Mouse (Mus musculus): ENCODE results near the gene Trim46.
"Not testable (repeated sequence)": the region's sequence is repeated elsewhere in the genome, so short reads cannot be mapped to it uniquely, and the experiment has no call there.

The Trim46 gene

DNA sequence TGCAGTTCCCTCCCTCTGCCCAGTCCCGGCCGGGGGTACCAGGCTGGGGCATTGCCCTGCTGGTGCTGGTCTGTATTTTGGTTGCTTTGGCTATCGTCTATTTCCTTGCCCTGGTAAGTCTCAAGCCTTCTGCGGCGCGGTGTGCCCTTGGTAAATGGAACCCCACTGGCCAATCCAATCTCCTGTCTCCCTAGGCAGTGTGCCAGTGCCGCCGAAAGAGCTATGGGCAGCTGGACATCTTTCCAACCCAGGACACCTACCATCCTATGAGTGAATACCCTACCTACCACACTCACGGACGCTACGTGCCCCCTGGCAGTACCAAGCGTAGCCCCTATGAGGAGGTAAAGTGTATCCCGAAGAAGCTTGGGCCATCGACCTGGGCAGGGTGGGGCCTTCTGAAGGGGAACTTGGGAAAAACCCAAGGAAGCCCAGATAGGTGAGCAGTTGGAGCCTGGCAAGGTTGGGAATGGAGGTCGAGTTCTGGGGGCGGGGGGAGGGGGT, 14.3 kb downstream of the Trim46 start:
- no peak for DNase-seq

DNA sequence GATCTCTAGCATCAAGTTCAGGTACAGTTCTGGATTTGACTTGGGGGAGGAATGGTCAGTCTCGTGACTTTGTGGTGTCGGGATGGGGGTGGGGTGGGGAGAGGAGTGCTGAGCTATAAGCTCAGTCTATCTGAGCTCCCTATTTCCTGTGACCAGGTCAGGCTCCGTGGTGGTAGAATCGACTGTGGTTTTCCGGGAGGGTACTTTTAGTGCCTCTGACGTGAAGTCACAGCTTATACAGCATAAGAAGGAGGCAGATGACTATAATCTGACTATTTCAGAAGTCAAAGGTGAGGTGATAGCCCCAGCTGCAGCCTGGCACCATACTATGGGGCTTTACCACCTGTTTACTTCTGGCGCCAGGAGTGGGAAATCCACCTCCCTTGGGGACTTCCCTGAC, 14.8 kb downstream of the Trim46 start:
- DNase-seq = no peak

DNA sequence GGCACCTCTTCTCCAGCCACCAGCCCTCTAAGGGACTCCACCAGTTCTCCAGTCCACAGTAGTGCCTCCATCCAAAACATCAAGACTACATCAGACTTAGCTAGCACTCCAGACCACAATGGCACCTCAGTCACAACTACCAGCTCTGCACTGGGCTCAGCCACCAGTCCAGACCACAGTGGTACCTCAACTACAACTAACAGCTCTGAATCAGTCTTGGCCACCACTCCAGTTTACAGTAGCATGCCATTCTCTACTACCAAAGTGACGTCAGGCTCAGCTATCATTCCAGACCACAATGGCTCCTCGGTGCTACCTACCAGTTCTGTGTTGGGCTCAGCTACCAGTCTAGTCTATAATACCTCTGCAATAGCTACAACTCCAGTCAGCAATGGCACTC, 15.5 kb downstream of the Trim46 start:
- DNase-seq = no peak

DNA sequence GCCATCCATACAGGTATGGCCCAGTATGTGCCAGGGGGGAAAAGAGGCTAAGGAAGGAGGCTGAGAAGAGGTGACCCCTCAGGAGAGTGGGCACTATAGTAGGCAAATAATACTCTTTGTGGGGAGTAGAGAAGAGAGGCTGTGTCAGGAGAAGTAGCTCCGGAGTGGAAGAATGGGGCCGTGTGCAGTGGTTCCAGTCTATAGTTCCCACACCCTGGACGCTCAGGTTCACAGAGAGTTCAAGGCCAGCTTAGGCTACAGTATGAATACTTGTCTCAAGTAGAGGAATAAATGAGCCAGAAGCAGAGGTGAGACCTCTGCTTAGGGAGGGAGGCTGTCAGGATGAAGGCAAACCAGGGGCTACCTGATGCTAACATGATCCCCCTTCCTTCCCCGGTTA, 16.8 kb downstream of the Trim46 start:
- DNase-seq = no peak

DNA sequence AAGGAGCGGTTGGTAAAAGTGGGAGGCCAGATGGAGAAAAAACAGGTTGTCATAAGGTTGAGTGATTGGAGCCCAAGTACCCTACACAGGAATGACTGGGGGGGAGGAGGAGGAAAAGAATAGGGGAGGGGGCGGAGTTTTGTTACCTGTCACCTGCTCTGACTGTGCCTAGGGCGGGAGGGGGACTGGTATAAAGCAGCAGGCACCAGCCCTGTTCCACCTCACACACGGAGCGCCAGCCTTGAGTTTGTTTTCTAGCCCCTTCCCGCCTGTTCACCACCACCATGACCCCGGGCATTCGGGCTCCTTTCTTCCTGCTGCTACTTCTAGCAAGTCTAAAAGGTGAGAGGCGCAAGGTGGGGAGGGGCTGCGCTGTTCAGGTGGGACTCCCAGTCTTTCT, 17.3 kb downstream of the Trim46 start, which contains the start of gene Muc1:
TSS of gene Muc1 (plus strand) at position 222 of the 400 bp plus-strand sequence.
- DNase-seq = no peak

DNA sequence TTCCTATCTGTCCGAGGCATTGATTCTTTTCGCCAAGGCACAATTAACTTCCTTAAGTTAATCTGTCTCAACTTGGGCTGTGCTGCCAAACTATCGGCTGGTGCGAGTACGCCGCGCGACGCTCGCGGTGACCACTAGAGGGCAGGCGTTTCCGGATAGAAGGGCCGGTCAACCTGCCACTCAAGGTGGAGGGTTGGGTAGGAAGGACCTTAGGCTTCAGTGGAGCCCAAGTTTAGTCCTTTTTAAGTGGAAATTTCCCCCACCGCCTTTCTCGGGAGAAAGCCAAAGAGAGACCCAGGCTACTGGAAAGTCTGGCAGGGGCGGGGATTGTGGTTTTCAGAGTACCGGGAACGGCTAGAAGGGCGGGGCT, 17.9 kb downstream of the Trim46 start:
- DNase-seq = peak; percentile 85

DNA sequence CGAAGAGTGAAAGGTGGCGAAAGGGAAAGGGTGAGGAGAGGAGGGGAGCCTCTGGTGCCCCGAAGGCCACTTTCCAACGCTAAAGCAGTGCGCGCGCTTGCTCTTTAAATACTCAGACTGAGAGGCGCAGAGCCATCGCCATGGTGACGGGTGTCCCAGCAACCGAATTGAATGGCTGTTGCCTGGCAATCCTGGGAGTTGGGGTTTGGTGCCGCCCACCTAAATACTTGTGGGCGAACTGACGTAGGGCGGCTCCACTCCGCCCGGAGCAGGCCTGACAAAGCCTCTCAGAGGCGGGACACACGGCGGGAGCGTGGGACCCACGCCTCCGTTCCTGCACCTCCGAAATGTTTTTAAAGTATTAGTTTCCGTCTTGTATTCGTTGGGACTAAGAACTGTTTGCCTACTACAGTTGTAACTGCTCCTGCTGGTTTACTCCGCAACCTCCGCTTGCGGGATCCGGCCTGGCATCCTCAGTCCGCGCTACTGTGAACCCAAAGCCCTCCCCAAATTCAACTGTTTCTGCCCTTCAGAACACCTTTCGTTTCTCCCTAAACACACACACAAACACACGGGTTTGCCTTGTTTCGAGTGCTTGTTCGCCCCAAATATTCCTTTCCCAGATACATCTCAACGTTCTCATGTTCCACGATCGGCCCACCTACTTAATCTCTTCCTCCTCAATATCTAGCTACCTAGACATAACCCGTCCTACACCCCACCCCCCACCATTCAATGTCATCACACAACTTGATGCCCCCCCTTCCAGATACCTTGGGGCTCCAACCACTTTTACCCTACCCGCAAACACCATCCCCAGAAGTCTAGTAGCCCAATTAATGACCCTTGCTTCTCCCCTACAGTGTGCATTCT, 18.6 kb downstream of the Trim46 start:
- peak; percentile 95 for DNase-seq

DNA sequence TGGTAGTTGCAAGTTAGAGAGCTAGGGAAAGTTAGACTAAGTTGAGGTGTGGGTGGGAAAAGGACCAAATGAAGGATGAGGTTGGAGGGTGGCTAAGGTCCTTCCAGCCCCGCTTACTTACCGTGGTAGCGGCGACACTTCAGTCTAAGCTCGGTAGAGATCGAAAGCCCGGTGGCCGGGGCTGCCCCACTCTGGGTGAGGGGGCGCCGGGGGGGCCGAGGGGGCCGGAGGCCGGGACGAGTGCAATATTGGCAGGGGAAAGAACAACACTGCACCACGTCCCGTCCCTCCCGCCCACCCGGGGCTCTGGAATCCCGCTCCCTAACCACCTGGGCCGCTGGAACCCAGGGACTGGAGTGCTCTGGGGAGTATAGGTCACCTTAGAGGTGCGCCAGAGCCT, 19.2 kb downstream of the Trim46 start, which contains the start of gene Mtx1:
TSS of gene Mtx1 (minus strand) at position 189 of the 400 bp plus-strand sequence.
- DNase-seq = no peak

DNA sequence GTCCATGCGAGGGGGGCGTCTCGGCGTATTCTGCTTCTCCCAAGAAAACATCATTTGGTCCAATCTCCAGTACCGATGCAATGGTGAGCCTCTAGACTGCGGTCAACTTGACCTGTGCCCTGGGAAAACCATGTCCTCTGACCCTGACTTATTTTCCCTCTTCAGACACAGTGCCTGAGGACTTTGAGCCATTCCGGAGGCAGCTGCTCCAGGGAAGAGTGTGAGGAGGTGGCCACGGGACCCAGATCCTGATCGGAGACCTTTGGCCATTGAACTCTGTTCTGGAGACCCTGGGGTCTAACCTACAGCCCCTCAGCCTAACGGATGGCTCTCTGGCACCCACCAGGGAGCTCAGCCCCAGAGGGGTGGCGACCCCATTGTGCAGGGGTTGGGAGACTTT, 19.7 kb downstream of the Trim46 start:
- no peak for DNase-seq

DNA sequence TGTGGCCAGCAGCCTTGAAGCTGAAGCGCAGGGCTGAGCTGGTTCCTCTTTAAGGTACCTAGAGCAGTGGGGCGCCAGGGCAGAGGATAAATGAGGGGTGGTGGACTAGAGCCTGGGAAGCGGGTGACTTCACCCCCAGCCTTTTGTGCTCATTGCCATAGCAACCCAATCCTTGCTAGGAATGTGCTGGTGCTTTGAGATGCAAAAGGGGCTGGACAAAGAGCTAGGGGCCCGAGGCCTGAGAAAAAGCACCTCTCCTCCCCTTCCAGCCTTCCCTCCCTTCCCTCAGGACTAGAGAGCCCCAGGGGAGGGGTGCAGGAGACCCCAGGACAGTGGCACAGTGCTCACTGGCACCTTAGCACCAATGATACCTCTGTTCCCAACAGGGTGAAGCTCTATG, 20.2 kb downstream of the Trim46 start:
- DNase-seq = no peak

DNA sequence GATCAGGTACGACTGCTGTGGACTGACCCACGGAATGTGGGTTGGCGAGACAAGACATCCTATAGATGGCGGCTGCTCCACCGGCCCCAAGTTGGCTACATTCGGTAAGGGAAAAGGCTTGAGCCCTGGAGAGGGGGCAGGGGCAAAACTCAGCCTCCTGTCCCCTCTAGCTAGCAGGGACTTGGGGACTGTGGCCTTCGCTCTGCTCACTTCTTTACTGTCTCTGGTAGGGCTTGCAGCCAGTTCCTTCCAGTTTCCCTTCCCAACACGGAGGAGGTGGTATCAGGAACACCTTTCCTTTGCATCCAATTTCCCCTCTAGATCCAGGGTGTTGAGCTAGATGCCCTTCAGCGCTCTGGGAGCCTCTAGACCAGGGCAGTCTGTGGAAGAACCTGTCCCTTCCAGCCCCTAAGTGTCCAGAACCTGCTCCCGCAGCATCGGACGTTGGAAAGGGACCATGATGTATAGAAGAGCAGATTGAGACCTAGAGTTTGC, 20.7 kb downstream of the Trim46 start:
- no peak for DNase-seq

DNA sequence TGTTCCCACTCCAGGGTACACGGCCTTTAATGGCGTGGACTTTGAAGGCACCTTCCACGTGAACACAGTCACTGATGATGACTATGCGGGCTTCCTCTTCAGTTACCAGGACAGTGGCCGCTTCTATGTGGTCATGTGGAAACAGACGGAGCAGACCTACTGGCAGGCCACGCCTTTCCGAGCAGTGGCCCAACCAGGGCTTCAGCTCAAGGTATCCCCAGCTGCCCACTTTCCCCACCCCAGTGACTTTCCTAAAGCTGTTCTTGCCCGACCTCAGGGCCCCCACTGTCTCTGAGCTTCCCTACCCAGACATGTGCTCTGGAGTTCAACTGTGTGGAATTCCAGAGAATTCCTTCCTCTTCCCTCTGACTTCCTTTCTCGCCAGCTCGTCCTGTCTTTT, 21.3 kb downstream of the Trim46 start:
- no peak for DNase-seq

DNA sequence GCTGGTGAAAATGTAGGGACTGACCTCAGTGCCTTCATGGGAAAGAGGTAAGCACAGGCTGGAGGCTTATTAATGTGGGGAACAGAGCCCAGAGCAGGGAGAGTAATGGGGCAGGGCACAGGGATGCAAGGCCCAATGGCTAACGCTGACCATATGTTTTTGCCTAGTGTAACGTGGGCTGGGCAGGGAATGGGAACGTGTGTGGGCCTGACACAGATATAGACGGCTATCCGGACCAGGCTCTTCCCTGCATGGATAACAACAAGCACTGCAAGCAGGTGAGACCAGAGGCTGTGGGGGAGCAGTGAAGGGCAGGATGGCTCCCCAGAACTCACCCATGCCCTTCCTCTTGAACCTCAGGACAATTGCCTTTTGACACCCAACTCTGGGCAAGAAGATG, 24.9 kb downstream of the Trim46 start:
- DNase-seq = no peak

DNA sequence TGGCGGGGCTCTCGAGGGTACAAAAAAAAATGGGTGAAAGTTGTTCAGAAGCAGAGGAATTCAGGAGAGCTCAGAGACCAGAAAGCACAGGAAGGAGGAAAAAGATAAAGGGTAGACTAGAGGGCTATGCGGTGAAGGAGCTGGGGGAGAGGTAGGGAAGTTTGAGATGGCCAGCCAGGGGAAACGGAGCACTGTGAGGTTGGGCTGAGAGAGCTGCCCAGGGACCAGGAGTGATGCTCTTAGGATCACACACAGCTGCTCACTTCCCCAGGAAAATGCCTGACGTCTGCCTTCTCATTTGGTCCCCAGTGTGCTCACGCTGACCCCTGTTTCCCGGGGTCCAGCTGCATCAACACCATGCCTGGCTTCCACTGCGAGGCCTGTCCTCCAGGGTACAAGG, 26.6 kb downstream of the Trim46 start:
- no peak for DNase-seq

DNA sequence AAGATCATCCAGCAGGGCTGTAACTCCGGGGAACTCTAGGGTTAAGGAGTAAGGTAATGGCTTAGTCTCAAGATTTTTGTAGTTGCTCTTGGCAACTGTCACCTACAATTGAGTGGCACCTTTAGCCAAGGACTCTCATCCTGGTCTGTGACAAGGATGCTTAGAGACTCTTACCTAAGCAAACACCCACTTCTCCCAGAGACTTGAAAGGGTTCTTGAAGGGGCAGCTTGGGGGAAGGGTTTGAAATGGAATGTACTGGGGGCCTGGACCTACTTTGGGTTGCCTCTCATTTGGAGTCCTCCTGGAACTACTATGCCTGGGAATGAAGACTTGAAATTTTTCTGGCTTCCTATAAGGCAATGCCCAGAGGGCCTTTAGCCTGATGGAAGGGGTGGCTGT, 27.8 kb downstream of the Trim46 start:
- DNase-seq = no peak

DNA sequence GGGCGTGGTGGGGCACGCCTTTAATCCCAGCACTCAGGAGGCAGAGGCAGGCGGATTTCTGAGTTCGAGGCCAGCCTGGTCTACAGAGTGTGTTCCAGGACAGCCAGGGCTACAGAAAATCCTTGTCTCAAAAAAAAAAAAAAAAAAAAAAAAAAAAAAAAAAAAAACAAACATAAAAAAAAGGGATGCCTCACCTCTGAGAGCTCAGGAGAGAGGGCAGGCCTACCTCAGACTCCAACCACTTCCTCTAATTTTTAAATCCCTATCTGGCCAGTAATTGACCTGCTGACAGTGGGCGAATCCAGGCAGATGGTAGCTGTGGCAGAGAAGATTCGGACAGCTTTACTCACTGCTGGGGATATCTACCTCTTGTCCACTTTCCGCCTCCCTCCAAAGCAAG, 29.7 kb downstream of the Trim46 start:
- DNase-seq = not testable (repeated sequence)

DNA sequence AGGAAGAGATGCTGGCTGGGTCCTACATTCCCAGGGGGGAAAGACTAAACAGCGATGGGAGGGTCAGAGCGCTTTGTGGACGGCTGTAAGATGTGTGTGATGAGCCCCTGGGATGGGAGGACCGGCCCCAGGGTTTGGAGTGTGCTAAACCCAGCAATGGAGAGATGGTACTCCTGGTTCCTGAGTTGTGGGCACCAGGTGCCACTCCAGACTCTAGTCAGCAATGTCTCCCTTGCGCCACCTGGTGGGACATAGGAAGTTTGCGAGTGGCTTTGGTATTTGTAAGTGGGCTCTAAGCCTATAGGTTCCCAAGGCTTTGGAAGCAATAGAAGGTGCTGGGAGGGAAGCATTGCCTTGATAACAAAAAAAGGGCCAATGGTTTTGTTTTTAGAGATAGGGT, 30.3 kb downstream of the Trim46 start:
- peak; percentile 85 for DNase-seq

DNA sequence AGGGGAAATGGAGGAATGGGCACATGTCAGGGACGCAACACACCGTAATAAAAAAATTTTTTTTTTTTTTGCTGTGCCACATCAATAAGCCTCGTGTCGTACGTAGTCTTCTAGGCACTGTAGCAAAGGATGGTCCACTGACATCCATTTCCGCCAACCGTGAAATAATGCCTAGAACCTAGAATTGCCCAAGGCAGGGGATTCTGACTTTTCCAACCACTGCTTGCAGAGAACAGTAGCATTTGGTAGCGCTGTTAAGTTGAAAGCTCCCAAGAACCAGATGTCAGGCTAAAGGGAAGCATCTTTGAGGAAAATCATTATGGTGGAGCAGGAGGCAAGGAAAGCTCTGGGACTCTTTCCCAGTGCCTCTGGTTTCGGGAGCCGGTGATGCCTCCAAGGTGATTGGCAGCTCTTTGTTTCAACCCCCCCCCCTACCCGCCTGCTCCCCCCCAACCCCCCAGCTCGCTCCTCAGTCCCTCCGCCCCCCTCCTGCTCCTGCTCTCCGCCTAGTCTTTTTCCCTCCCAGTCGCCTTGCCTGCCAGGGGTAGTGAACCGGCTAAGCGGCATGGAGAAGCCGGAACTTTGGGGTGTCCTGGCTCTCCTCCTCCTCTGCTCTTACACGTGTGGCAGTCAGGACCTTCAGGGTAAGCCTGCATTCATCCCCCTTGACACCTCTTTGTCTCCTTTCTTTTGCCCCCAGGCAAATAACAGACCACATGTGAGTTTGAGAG, 31.3 kb downstream of the Trim46 start, which contains the start of gene Thbs3:
TSS of gene Thbs3 (plus strand) at position 500 of the 731 bp plus-strand sequence.
- no peak for DNase-seq

DNA sequence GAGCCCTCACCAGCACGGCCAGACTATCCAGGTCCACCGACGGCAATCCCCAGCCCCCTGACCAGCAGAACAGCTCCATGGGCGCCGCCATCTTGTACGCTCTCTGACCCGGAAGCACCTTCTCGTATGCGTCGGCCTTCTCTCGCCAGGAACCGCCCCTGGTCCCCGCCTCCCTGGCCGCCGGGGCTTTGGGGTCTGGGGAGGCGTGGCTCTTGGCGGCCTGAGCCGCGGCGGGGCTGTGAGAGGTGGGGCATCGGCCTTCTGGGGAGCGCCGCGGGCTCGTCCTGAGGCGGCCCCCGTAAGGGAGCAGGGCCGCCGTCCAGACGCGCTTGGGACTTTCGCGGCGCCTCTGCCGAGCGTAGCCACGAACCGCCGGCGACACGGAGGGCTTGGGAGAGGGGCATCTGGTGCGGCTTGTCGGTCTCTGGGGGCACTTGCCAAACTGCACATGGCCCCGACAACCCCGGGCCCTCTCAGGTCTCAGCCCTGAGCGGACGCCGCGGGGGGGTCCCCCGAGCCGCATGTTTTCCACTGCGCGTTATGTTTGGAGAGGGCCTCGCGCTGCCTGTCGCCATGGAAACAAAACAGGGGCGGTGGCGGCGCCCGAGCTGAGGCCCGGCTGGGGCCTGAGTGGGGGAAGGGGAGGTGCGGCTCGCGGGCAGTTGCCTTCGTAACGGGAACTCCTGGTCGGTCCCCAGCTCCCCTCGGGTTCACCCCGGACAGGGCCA, 32.1 kb downstream of the Trim46 start:
- peak; percentile 95 for DNase-seq

DNA sequence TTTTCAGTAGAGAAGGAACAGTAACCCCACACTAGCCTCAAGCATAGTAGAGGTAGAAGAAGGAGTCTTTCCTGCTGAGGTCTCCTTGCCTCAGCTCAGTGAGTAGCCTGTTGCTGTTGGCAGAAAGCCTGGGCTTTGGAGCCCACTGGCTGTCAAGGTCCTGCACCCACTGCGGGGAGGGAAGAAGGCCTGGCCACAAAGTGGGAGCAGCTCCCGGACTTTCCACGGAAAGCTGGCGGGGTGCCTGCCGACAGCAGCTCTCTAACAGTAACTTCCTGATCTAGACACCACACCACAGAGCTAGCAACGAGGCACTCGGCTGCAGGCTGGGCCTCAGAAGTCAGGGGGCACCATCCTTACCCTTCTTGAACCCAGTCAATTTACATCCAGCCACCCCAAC, 35.4 kb downstream of the Trim46 start:
- no peak for DNase-seq

DNA sequence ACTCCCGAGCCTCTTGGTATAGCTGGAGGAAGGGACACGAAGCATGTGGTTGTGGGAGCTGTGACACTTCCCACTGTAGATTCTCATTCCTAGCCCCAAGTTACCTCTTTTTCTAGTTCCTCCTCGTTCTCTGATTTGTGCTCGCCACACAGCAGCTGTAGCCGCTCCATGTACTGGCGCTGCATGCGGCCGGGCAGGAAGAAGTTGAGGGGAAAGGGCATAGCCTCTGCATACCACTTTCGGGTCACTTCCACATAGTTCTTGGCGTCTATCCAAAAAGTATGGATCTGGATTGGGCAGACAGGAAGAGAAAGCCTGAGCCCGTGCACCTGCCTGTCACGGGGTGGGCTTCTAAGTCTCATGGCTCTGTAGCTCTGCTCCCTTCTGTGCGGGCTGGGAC, 35.9 kb downstream of the Trim46 start:
- DNase-seq = no peak

DNA sequence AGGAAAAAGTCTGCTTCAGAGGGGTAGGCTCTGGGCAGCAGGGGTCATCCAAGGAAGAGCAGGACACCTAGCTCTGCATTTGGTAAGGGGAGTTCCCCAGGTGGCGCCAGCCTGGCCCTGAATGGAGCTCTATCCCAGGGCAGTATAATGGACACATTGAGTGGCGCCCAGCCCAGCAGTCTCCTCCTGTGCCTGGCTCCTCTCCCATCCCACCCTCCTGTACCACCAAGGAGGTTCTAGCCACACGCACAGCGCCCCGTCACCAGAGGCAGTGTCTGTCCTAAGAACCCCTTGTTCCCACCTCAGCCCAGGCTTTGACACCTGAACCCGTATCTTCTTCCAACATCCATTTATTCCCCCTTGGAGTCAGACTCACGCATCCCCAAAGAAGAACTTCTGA, 36.4 kb downstream of the Trim46 start:
- DNase-seq = no peak

DNA sequence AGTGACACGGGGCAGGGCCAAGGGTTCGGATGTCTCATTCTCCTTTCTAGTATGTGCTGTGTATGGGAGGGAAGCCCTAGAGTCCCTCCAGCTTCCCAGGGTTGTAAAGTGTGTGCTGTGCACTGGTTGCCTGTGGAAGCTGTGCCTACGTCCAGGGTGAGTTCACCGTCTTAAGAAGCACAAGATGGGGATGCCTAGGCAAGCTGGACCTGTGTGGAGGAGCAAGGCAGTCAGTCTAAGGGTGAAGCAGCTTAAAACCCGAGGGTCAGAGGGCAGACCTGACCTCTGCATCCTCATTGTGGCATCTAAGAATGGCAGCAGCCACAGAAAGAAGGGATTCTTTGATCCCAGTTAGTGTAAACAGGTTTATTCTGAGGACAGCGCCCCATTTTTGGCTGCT, 37.4 kb downstream of the Trim46 start:
- DNase-seq = no peak

All from right cerebral cortex, adult 18-20 months (tissue).